Mouse (Mus musculus) left cerebral cortex, adult 2 months (tissue): ENCODE results near the gene Cdh1. TPM values are rescaled to one million over a fixed set of nuclear protein-coding genes. Genes with fewer than 3 reads are reported as not detected.

ENCODE experiments used
- DNase-seq, 2 experiments: peaks; one replicate each; pipeline ENCODE4 v3.0.0; 2021 to 2022; ENCODE audit warnings: low spot score in 2 of 2, mixed read lengths in 1 of 2; ENCODE audit errors: extremely low spot score in 1 of 2
- H3K27ac ChIP-seq: fragments of 200-600 bp; 2 replicates; pipeline ENCODE4 v1.8.1; 2022
- H3K4me3 ChIP-seq: fragments of 200-600 bp; 2 replicates; pipeline ENCODE4 v1.8.1; 2022
- CTCF ChIP-seq: fragments of 200-600 bp; IDR thresholded peaks from 2 replicates; pipeline ENCODE4 v1.8.1; 2022; ENCODE audit warnings: antibody characterized with exemption, mild to moderate bottlenecking, moderate library complexity
- intact Hi-C: fragments of 180-260 bp; cut with DNase I; formaldehyde crosslinking; loops from one replicate; pipeline ENCODE4 v1.15.1; 2025
- total RNA-seq, 2 experiments: library from RNA; stranded (reverse); gene quantifications; 2 replicates each; pipeline ENCODE4 v1.2.3; 2021

Gene Cdh1
- total RNA-seq, 2 experiments from 2014 or later, result 1.3 to 2.2 TPM

- TF ChIP-seq CTCF, result no peak
- Histone ChIP-seq H3K4me3 (no peak overlapping the region), H3K27ac (no peak overlapping the region)
- intact Hi-C loops, result no loop called here
- no peak for DNase-seq
Measured at GRCm38 (mm10) chr8:106628291-106628964, 25.3 kb downstream of the Cdh1 start.

DNA sequence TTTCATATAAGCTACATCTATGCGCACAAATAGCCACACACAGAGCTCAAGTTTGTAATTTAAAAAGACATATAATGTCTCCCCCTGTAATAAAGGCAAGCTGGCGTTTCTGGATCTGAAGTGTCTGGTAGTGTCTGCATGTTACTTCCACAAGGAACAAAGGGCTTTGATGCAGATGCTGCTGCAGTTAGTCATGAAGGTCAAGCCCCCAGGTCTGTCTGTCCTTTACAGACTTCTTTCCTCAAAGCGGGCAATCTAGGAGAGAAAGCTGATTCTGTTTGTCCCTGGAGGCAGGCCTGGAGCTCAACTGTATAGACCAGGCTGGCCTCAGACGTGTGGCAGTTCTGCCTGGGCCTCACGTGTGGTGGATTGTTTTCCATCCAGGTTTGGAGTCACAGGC is 26.3 kb downstream of the Cdh1 start:
- Histone ChIP-seq H3K4me3 (no peak overlapping the region), H3K27ac (no peak overlapping the region)
- intact Hi-C loops, result no loop called here
- no peak for TF ChIP-seq CTCF
- no peak for DNase-seq

DNA sequence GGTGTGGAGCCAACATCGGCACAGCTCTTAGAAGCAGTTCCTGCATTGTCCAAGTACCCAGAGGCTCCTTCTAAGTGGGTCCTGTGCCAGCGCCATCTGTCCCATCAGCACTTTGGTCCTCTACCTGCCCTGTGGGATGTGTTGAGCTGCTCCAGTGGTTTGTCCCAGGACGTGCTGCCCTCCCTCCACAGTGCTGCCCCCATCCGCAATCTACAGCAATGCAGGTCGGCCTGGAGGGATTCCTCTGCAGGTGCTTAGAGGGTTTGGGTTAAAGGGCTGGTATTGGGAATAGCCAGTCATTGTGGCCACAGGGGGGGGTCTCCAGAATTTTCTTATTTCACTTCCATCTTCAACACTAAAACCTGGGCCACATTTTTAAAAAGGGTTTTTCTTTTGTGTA is 28.8 kb downstream of the Cdh1 start:
- Histone ChIP-seq H3K4me3 (no peak overlapping the region), H3K27ac (no peak overlapping the region)
- DNase-seq, result no peak
- intact Hi-C loops, result no loop called here
- TF ChIP-seq CTCF, result no peak

GRCm38 (mm10) chr8:106632650-106633049 is 29.5 kb downstream of the Cdh1 start:
- H3K27ac ChIP-seq, result no peak overlapping the region
- no peak for TF ChIP-seq CTCF
- no peak overlapping the region for H3K4me3 ChIP-seq
- no peak for DNase-seq
- intact Hi-C loops, result no loop called here

- TF ChIP-seq CTCF, result no peak
- intact Hi-C loops, result no loop called here
- no peak for DNase-seq
- H3K27ac ChIP-seq, result no peak overlapping the region
- no peak overlapping the region for H3K4me3 ChIP-seq
Measured at GRCm38 (mm10) chr8:106633361-106634158, 30.4 kb downstream of the Cdh1 start.

- no peak for DNase-seq
- TF ChIP-seq CTCF, result no peak
- H3K4me3 ChIP-seq, result no peak overlapping the region
- H3K27ac ChIP-seq, result no peak overlapping the region
- intact Hi-C loops, result no loop called here
Measured at GRCm38 (mm10) chr8:106635284-106635683, 32.1 kb downstream of the Cdh1 start.

GRCm38 (mm10) chr8:106637446-106637845 is 34.3 kb downstream of the Cdh1 start:
- intact Hi-C loops, result no loop called here
- Histone ChIP-seq H3K27ac (no peak overlapping the region), H3K4me3 (no peak overlapping the region)
- DNase-seq, result no peak
- TF ChIP-seq CTCF, result no peak

- DNase-seq, result no peak
- TF ChIP-seq CTCF, result no peak
- intact Hi-C loops, result no loop called here
- H3K4me3 ChIP-seq, result no peak overlapping the region
- no peak overlapping the region for H3K27ac ChIP-seq
Measured at GRCm38 (mm10) chr8:106638768-106639295, 35.7 kb downstream of the Cdh1 start.

GRCm38 (mm10) chr8:106640212-106640611 is 37.1 kb downstream of the Cdh1 start:
- intact Hi-C loops, result loop anchor here (10.0 kb wide), 1 partner anchor 225 kb away; the partner anchor contains the start of gene Zfp90
- H3K27ac ChIP-seq, result no peak overlapping the region
- no peak for TF ChIP-seq CTCF

DNA sequence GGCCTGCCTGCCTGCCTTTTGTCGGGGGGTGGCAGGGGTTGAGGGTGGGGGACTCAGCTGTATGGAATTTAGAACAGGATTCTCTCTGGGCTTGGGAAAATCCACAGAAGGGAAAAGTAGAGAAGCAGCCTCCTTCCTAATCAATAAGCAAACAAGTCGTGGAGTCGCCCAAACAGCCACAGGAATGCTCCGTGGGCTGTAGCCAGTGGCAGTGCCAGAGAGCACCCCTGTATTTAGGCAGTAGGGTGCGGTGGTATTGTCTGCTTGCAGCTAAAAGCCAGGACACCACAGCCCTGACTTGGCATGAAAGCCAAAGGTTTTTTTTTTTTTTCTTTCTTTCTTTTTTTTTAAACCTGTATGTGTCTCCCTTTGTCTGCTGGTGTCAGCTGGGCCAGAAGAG is 37.8 kb downstream of the Cdh1 start:
- no peak for DNase-seq
- intact Hi-C loops, result loop anchor here (10.0 kb wide), 1 partner anchor 226 kb away; the partner anchor contains the start of gene Zfp90
- no peak for TF ChIP-seq CTCF
- no peak overlapping the region for H3K4me3 ChIP-seq
- H3K27ac ChIP-seq, result no peak overlapping the region

More at GRCm38 (mm10) chr8:106640212-106640611, 37.1 kb downstream of the Cdh1 start:
- H3K4me3 ChIP-seq, result no peak overlapping the region
- DNase-seq, result no peak

GRCm38 (mm10) chr8:106642172-106642571 is 39.0 kb downstream of the Cdh1 start:
- H3K27ac ChIP-seq, result no peak overlapping the region
- no peak for DNase-seq
- no peak overlapping the region for H3K4me3 ChIP-seq
- no peak for TF ChIP-seq CTCF
- intact Hi-C loops, result loop anchor here (10.0 kb wide), 1 partner anchor 227 kb away; the partner anchor contains the start of gene Zfp90

GRCm38 (mm10) chr8:106643100-106643499 is 39.9 kb downstream of the Cdh1 start:
- H3K4me3 ChIP-seq, result no peak overlapping the region
- intact Hi-C loops, result loop anchor here (10.0 kb wide), 1 partner anchor 228 kb away; the partner anchor contains the start of gene Zfp90
- no peak for TF ChIP-seq CTCF
- no peak overlapping the region for H3K27ac ChIP-seq
- no peak for DNase-seq
